In genomic region chrX:50909915-50910314, GRCm38 (mm10) we compare ENCODE assay signal across 31 mouse cellular contexts. TPM values are rescaled to one million over a fixed set of nuclear protein-coding genes. Genes with fewer than 3 reads are reported as not detected.
A peak's percentile ranks its signal among the peaks of the same experiment; 100 is the strongest.
DNase-seq lines count a peak whose midpoint lies in the region; ATAC-seq and TF ChIP-seq lines count a peak whose summit lies in the region.
"Had no signal": no experiment of that assay in that cellular context is flagged by ENCODE, and none has a peak within 500 bp of the region (broad histone marks: within the 10 kb centered on the region; RNA-seq: fewer than 3 reads in every experiment).

No protein-coding gene starts in this region.

- peak; percentile 3 for DNase-seq in adrenal gland, postnatal 10 days
- DNase-seq in adrenal gland, adult 8-10 months, result no peak
- peak; percentile 18 for DNase-seq in gastrocnemius, adult 2 months
- DNase-seq in gastrocnemius, postnatal 4 days (ENCODE audit: low spot score in 2 of 2), result no peak
- DNase-seq in left cerebral cortex, postnatal 4 days, result peak; percentile 12
- DNase-seq in left cerebral cortex, postnatal 25 days (ENCODE audit: low spot score in 2 of 2), result no peak
- DNase-seq: adrenal gland, adult 2 months; adrenal gland, postnatal 36 days; B cell, adult 2 months; cerebellum, adult 2 months; embryo, embryonic 11 days; heart, adult 2 months; heart, postnatal 14 days; heart, postnatal 4 days; kidney, adult 8-10 months had no signal

- TF ChIP-seq CTCF in gastrocnemius, adult 2 months (IDR thresholded peaks at IDR 0.05), result no peak

- intact Hi-C loops in gastrocnemius, adult 2 months (cut with DNase I), result no loop called here
- intact Hi-C loops in left cerebral cortex, postnatal 4 days (cut with DNase I), result no loop called here
- intact Hi-C loops in left cerebral cortex, postnatal 25 days (cut with DNase I), result no loop called here

- H3K27ac ChIP-seq in gastrocnemius, adult 2 months, result no peak overlapping the region
- H3K27ac ChIP-seq: embryonic facial prominence, embryonic 10.5 days; embryonic facial prominence, embryonic 13.5 days; forebrain, embryonic 10.5 days; forebrain, embryonic 13.5 days; heart, adult 2 months; heart, embryonic 10.5 days; heart, embryonic 13.5 days; hindbrain, embryonic 12.5 days; hindbrain, embryonic 15.5 days had no signal

- ATAC-seq in erythroid progenitor cell, adult 5-6 weeks (replicated peaks; ENCODE audit: low FRiP score, poor library complexity, severe bottlenecking), result no peak
- ATAC-seq: forebrain, embryonic 13.5 days; forebrain, embryonic 16.5 days; intestine, postnatal 0 days; Patski had no signal

- no peak overlapping the region for H3K4me3 ChIP-seq in gastrocnemius, adult 2 months
- H3K4me3 ChIP-seq: embryonic facial prominence, embryonic 10.5 days; embryonic facial prominence, embryonic 13.5 days; erythroblast, embryonic 14.5 days; forebrain, embryonic 10.5 days; forebrain, embryonic 13.5 days; heart, adult 2 months; heart, embryonic 10.5 days; heart, embryonic 13.5 days; hindbrain, embryonic 12.5 days; hindbrain, embryonic 15.5 days had no signal

RNA-seq across cellular contexts. Expression of gene Frmd7, which starts 32.6 kb away (rescaled TPM):
- under 1 TPM in 1 of 2 experiments, not detected in 1; 0.15 TPM for total RNA-seq in adrenal gland, postnatal 10 days (2021)
- total RNA-seq in adrenal gland, adult 8-10 months (2022), result under 1 TPM in 1 of 4 experiments, not detected in 3; 0.19 TPM
- total RNA-seq in gastrocnemius, adult 2 months (2021), result under 1 TPM; 0.33 to 0.59 TPM
- total RNA-seq in gastrocnemius, postnatal 4 days (2021), result 1 to 10 TPM in 1 of 2 experiments, under 1 TPM in 1; 0.91 to 1.6 TPM
- 1 to 10 TPM in 1 of 2 experiments, under 1 TPM in 1; 0.54 to 1.3 TPM for total RNA-seq in left cerebral cortex, postnatal 4 days (2021)
- under 1 TPM; 0.53 to 0.85 TPM for total RNA-seq in left cerebral cortex, postnatal 25 days (2021)
- total RNA-seq in erythroid progenitor cell, adult 5-6 weeks (2015; ENCODE audit: low replicate concordance), result not detected in 2 replicates
- not detected in 2 replicates for total RNA-seq in erythroid progenitor cell, adult 5-6 weeks (2017; ENCODE audit: low replicate concordance)
- total RNA-seq: adrenal gland, postnatal 36 days; CH12.LX; G1E; granulocyte monocyte progenitor cell, adult 5-6 weeks; heart, postnatal 14 days; heart, postnatal 4 days had no signal

Comparison
In these comparisons a context has a peak if more than half of its experiments do, and no peak if none do; other contexts are left out.
1. DNase-seq: peak in adrenal gland, postnatal 10 days (single experiment), gastrocnemius, adult 2 months (single experiment) and left cerebral cortex, postnatal 4 days (single experiment); none in adrenal gland, adult 8-10 months (single experiment), gastrocnemius, postnatal 4 days (0 of 2) and left cerebral cortex, postnatal 25 days (0 of 2).